Mouse (Mus musculus): ENCODE results near the gene Cdk9.

Cdk9 gene

DNA sequence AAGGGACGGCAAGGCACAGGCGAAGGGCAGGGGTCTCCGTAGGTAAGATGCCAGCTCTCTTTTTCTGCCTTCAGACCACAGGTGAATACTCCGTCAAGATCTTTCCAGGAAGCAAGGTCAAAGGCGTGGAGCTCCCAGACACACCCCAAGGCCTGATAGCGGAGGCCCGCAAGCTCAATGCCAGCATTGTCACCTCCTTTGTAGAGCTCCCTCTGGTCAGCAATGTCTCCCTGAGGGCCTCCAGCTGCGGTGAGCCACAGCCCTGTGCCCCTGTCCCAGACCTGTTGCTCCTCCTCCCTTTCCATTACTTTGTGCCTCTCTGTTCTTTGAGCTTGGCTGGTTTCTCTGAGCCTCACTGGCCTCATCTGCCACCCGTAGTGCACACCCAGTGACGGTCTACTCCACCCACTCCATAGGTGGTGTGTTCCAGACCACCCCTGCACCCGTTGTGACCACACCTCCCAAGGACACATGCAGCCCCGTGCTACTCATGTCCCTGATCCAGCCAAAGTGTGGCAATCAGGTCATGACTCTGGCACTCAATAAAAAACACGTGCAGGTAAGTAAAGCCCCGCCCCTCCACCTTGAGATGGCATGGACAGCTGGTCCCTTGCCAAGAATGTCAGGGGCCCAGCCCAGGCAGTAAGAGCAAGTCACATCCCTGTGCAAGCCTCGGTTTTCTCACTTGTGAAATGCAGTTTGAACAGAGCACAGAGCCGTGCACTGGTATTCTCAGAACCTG lies 39.5 kb downstream of the Cdk9 start:
- DNase-seq, result no peak

DNA sequence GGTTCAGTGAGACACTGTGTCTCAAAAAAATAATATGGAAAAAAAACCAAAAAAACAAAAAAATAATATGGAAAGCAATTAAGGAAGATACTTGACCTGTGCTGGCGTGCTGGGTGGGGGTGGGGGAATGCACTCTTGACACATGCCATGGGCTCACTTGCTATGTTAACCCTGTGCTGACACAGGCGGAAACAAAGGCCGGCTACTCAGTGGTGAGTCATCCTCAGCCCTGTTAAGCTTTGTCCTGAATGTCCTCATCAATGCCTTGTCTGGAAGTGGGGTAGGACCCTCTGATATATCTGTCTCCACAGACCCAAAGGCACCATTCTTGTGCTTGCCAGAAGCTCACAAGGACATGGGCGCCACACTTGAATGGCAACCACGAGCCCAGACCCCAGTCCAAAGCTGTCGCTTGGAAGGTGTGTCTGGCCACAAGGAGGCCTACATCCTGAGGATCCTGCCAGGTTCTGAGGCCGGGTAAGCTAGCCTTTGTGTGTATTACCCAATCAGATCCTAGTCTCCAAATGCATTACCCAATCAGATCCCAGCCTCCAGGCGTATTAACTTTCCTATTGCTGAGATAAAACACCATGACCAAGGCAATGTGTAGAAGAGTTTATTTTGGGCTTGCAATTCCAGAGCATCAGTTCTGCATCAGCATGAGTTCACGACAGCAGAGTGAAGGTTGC lies 40.8 kb downstream of the Cdk9 start:
- no peak for DNase-seq

DNA sequence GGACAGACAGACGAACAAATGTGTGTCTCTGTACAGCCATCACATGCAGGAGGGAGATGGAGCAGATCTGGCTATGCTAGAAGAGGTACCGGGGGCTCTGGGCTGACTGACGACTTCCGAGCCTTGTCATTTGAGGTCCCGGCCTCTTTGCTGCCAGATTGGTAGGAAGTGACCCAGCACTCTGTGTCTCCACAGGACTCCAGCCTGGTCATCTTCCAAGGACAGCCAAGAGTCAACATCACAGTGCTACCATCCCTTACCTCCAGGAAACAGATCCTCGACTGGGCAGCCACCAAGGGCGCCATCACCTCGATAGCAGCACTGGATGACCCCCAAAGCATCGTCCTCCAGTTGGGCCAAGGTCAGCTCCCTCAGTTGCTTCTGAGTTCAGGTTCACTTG lies 41.7 kb downstream of the Cdk9 start:
- DNase-seq, result no peak

GRCm38 (mm10) chr2:32669876-32670275 lies 43.0 kb downstream of the Cdk9 start:
- DNase-seq, result no peak

GRCm38 (mm10) chr2:32668176-32668575 lies 44.7 kb downstream of the Cdk9 start:
- DNase-seq, result no peak

DNA sequence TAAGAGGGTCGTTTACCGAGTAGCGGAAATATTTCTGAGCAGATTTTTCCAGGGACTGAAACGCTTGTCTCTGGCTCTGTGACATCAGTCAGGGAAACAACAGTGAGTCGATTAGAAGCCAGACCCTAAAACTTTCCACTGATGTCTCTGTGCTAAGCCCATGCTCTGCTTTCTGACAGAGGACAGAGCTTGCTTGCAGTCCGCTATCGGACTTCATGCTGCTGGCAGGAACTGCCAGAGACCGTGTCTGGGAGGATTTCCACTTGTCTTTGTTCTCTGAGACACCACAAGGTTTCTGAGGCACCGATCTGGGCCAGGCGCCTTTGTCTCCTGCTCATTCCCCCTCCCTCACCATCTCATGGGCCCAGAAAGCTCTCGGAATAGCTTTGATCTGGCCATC lies 45.1 kb downstream of the Cdk9 start:
- no peak for DNase-seq

DNA sequence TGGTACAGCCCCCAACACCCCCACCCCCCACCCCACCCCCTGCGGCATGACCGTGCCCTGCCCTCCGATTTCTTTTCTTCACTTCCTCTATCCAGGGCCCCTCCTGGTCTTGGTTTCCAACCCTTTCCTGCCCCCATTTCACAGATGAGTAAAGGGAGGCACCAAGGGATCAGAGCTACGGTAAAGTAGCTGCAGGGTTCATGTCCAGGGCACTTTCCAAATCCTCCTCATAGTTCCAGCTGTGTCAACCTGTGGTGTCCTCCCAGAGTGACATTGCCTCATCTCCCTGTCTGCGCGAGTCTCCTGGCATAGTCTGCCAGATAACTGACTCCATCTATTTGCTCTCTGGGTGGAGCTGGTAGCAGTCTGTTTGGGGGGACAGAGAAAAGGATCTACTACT lies 47.0 kb downstream of the Cdk9 start:
- no peak for DNase-seq

DNA sequence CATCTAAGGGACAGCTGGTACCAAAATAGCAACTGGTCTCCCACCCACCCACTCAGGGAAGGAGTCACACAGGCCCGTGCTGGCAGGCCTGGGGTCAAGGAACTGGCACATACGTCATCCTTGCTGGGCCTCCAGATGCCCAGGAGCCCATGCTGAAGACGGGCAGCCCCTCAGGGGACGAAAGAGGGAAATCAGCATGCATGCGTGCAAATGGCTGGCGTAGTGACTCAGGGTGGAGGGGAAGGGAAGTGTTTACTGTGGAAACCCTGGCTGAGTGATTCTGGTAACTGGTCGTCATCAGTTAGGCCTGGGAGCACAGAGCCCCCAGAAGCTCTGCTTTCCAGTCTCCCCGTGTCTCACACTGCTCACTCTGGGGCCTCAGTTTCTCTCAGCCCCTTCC lies 47.5 kb downstream of the Cdk9 start:
- no peak for DNase-seq

- peak; percentile 52 for DNase-seq
These were observed 50.6 kb downstream of the Cdk9 start for GRCm38 (mm10) chr2:32662291-32662690.

DNA sequence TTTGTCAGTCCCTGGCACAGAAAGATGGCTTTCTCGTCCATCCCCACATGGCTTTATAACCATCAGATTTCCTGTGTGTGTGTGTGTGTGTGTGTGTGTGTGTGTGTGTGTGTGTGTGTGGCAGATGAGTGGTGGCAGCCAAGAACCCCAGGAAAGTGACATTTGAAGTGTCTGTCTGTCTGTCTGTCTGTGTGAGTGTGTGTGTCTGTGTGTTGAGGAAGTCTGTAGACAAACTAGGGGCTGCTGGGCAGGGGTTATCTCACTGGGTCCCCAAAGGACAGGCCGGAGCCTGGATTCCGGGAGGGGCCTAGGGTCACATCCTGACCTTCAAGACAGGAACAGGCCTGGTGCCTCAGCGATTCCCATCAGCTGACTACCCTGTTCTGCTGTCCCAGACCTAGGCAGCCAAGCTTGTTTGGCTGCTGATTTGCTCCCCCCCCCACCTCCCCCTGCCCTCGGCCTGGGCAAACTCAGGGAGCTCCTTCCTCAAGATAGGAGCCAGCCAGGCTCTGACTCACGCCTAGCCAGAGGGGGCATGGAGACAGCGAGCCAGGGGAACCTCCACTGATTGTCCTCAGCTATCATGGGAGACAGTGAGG lies 51.3 kb downstream of the Cdk9 start:
- no peak for DNase-seq

DNA sequence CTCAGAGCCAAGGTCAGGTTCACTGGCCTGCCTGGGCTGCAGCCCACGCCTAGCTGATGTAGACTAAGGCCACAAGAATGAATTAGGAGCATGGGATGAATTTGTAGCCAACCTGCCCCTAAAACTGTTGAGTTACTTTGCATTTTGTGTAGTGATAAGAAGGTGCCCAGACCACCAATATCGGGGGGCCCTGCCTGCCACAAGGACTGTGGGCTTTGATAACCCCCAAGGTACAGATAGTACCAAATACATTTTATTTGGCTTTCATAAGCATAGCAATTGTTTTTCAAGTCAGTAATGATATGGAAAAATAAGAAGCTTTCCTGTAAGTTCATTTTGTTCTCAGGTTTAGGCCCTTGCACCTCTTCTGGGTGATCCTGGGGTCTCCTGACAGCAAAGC lies 54.0 kb downstream of the Cdk9 start:
- DNase-seq, result no peak

- DNase-seq, result no peak
These were observed 57.0 kb downstream of the Cdk9 start for GRCm38 (mm10) chr2:32655826-32656225.
